Mouse (Mus musculus): Measurements from ENCODE around the gene B4galnt1.
A peak's percentile ranks its signal among the peaks of the same experiment; 100 is the strongest.

The B4galnt1 gene

GRCm38 (mm10) chr10:127170002-127170401 is 5.0 kb downstream of the B4galnt1 start:
- DNase-seq (ENCODE audit: low read depth, low spot score) = no peak

- DNase-seq (ENCODE audit: low read depth, low spot score) = peak; percentile 92
These were observed 5.8 kb downstream of the B4galnt1 start for GRCm38 (mm10) chr10:127170837-127171272.

GRCm38 (mm10) chr10:127171631-127172200 is 6.7 kb downstream of the B4galnt1 start:
- DNase-seq (ENCODE audit: low read depth, low spot score) = no peak

GRCm38 (mm10) chr10:127173148-127174065 is 8.4 kb downstream of the B4galnt1 start:
- no peak for DNase-seq (ENCODE audit: low read depth, low spot score)

- no peak for DNase-seq (ENCODE audit: low read depth, low spot score)
These were observed 9.1 kb downstream of the B4galnt1 start for GRCm38 (mm10) chr10:127174170-127174569.

- DNase-seq (ENCODE audit: low read depth, low spot score) = no peak
These were observed 11.2 kb downstream of the B4galnt1 start for GRCm38 (mm10) chr10:127176228-127176627.

GRCm38 (mm10) chr10:127176756-127177155 is 11.7 kb downstream of the B4galnt1 start:
- no peak for DNase-seq (ENCODE audit: low read depth, low spot score)

- DNase-seq (ENCODE audit: low read depth, low spot score) = no peak
These were observed 12.2 kb downstream of the B4galnt1 start for GRCm38 (mm10) chr10:127177235-127177634.

GRCm38 (mm10) chr10:127177719-127178118 is 12.7 kb downstream of the B4galnt1 start:
- no peak for DNase-seq (ENCODE audit: low read depth, low spot score)

- DNase-seq (ENCODE audit: low read depth, low spot score) = no peak
These were observed 13.4 kb downstream of the B4galnt1 start for GRCm38 (mm10) chr10:127178286-127179027.

GRCm38 (mm10) chr10:127179871-127180694 is 15.1 kb downstream of the B4galnt1 start, which contains the start of gene Slc26a10:
TSS of gene Slc26a10 (minus strand) at chr10:127180645.
- DNase-seq (ENCODE audit: low read depth, low spot score) = no peak

- DNase-seq (ENCODE audit: low read depth, low spot score) = no peak
These were observed 15.6 kb downstream of the B4galnt1 start for GRCm38 (mm10) chr10:127180695-127181047.

GRCm38 (mm10) chr10:127181566-127181965 is 16.5 kb downstream of the B4galnt1 start:
- no peak for DNase-seq (ENCODE audit: low read depth, low spot score)

- DNase-seq (ENCODE audit: low read depth, low spot score) = no peak
These were observed 17.6 kb downstream of the B4galnt1 start for GRCm38 (mm10) chr10:127182624-127183023.

GRCm38 (mm10) chr10:127183759-127184158 is 18.7 kb downstream of the B4galnt1 start:
- no peak for DNase-seq (ENCODE audit: low read depth, low spot score)

GRCm38 (mm10) chr10:127185101-127185500 is 20.1 kb downstream of the B4galnt1 start:
- no peak for DNase-seq (ENCODE audit: low read depth, low spot score)

- no peak for DNase-seq (ENCODE audit: low read depth, low spot score)
These were observed 20.5 kb downstream of the B4galnt1 start for GRCm38 (mm10) chr10:127185506-127185905.

GRCm38 (mm10) chr10:127186451-127186850 is 21.4 kb downstream of the B4galnt1 start:
- DNase-seq (ENCODE audit: low read depth, low spot score) = peak; percentile 55

GRCm38 (mm10) chr10:127187371-127188078 is 22.5 kb downstream of the B4galnt1 start:
- no peak for DNase-seq (ENCODE audit: low read depth, low spot score)

- no peak for DNase-seq (ENCODE audit: low read depth, low spot score)
These were observed 23.0 kb downstream of the B4galnt1 start for GRCm38 (mm10) chr10:127188079-127188453.

All from A20 (cell line).